Mouse (Mus musculus): ENCODE results near the gene Dkk1. TPM values are rescaled to one million over a fixed set of nuclear protein-coding genes. Genes with fewer than 3 reads are reported as not detected.

The Dkk1 gene
- polyA plus RNA-seq (2014; fragmentation: Illumina TruSeq; extraction: RNeasy Lipid Tissue Mini Kit (QIAGEN cat#74804); ENCODE audit: low read depth, low replicate concordance) = not detected

GRCm38 (mm10) chr19:30549044-30549853 is at the start of gene Dkk1:
TSS of gene Dkk1 (minus strand) at chr19:30549665.

